Mouse (Mus musculus): ENCODE measurements at regions not wholly inside any gene's neighbourhood (a gene's known extent, or its start where the extent isn't known, plus 50 kb on each side); places are given as distances from the start of the nearest gene placed in this dataset.
A peak's percentile ranks its signal among the peaks of the same experiment; 100 is the strongest.

- H3K4me1 ChIP-seq (ENCODE audit: insufficient read depth, low read depth, low read length) = no peaks in the 10 kb centered on the region
- ATAC-seq (ENCODE audit: extremely low read depth, insufficient number of reproducible peaks, low FRiP score, poor library complexity, severe bottlenecking) (no peak), DNase-seq (ENCODE audit: low spot score) (no peak)
- no peak overlapping the region for H3K4me3 ChIP-seq (ENCODE audit: low read depth, low read length)
- H3K9me3 ChIP-seq (replicated peaks) = peaks cover 54% of the 10 kb centered on the region
- no peaks in the 10 kb centered on the region for H3K36me3 ChIP-seq (replicated peaks)
- H3K27me3 ChIP-seq (ENCODE audit: insufficient read depth, low read length) = no peaks in the 10 kb centered on the region
- TF ChIP-seq POLR2AphosphoS5 (IDR thresholded peaks at IDR 0.05; ENCODE audit: insufficient replicate concordance, low read depth, low read length) = no peak
- no peak for TF ChIP-seq TAL1 (conservative IDR thresholded peaks at IDR 0.05; ENCODE audit: low read depth, low read length)
- no peak for TF ChIP-seq GATA2 (IDR thresholded peaks at IDR 0.05; ENCODE audit: borderline replicate concordance, low read depth, low read length)
- peak; percentile 41 for TF ChIP-seq CTCF (IDR thresholded peaks at IDR 0.05; ENCODE audit: low read depth, low read length)
- TF ChIP-seq GATA1 (IDR thresholded peaks at IDR 0.05; ENCODE audit: borderline replicate concordance, low read length) = no peak
Measured at GRCm38 (mm10) chr7:37360171-37360570, 413.3 kb downstream of the Zfp536 start.

- no peaks in the 10 kb centered on the region for H3K36me3 ChIP-seq (replicated peaks)
- no peak for DNase-seq (ENCODE audit: low spot score)
- H3K4me1 ChIP-seq (ENCODE audit: insufficient read depth, low read depth, low read length) = no peaks in the 10 kb centered on the region
- H3K27me3 ChIP-seq (ENCODE audit: insufficient read depth, low read length) = no peaks in the 10 kb centered on the region
- H3K9me3 ChIP-seq (replicated peaks) = peaks cover 49% of the 10 kb centered on the region
- no peak overlapping the region for H3K4me3 ChIP-seq (ENCODE audit: low read depth, low read length)
- ATAC-seq (ENCODE audit: extremely low read depth, insufficient number of reproducible peaks, low FRiP score, poor library complexity, severe bottlenecking) = no peak
- no peak for TF ChIP-seq GATA1 (IDR thresholded peaks at IDR 0.05; ENCODE audit: borderline replicate concordance, low read length)
- TF ChIP-seq TAL1 (conservative IDR thresholded peaks at IDR 0.05; ENCODE audit: low read depth, low read length) = no peak
- TF ChIP-seq POLR2AphosphoS5 (IDR thresholded peaks at IDR 0.05; ENCODE audit: insufficient replicate concordance, low read depth, low read length) = no peak
- no peak for TF ChIP-seq GATA2 (IDR thresholded peaks at IDR 0.05; ENCODE audit: borderline replicate concordance, low read depth, low read length)
- no peak for TF ChIP-seq CTCF (IDR thresholded peaks at IDR 0.05; ENCODE audit: low read depth, low read length)
Measured at GRCm38 (mm10) chr7:37361802-37362441, 411.5 kb downstream of the Zfp536 start.

DNA sequence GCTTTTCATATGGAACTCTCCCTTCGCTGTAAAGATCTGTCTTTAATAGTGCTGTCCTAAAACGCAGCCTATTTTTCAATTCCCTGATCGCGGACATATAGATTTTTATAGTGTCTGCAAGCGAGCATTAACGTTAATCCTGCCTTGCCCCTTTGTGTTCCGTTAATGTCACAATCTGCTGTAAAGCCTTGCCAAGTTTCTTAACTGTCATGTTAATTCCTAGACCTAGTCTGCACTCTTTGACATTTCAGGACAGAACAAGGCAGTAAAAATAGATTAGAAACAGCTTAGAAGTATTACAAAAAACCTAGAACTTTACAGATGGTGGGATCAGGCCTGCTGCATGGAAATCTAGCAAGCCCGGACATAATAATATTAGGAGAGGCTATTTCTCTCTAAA is 410.6 kb downstream of the Zfp536 start:
- no peaks in the 10 kb centered on the region for H3K27me3 ChIP-seq (ENCODE audit: insufficient read depth, low read length)
- H3K4me1 ChIP-seq (ENCODE audit: insufficient read depth, low read depth, low read length) = no peaks in the 10 kb centered on the region
- no peak for DNase-seq (ENCODE audit: low spot score)
- peaks cover 49% of the 10 kb centered on the region for H3K9me3 ChIP-seq (replicated peaks)
- H3K4me3 ChIP-seq (ENCODE audit: low read depth, low read length) = no peak overlapping the region
- TF ChIP-seq POLR2AphosphoS5 (IDR thresholded peaks at IDR 0.05; ENCODE audit: insufficient replicate concordance, low read depth, low read length) (no peak), GATA1 (IDR thresholded peaks at IDR 0.05; ENCODE audit: borderline replicate concordance, low read length) (no peak), TAL1 (conservative IDR thresholded peaks at IDR 0.05; ENCODE audit: low read depth, low read length) (no peak), CTCF (IDR thresholded peaks at IDR 0.05; ENCODE audit: low read depth, low read length) (no peak), GATA2 (IDR thresholded peaks at IDR 0.05; ENCODE audit: borderline replicate concordance, low read depth, low read length) (no peak)
- ATAC-seq (ENCODE audit: extremely low read depth, insufficient number of reproducible peaks, low FRiP score, poor library complexity, severe bottlenecking) = no peak
- H3K36me3 ChIP-seq (replicated peaks) = no peaks in the 10 kb centered on the region

DNA sequence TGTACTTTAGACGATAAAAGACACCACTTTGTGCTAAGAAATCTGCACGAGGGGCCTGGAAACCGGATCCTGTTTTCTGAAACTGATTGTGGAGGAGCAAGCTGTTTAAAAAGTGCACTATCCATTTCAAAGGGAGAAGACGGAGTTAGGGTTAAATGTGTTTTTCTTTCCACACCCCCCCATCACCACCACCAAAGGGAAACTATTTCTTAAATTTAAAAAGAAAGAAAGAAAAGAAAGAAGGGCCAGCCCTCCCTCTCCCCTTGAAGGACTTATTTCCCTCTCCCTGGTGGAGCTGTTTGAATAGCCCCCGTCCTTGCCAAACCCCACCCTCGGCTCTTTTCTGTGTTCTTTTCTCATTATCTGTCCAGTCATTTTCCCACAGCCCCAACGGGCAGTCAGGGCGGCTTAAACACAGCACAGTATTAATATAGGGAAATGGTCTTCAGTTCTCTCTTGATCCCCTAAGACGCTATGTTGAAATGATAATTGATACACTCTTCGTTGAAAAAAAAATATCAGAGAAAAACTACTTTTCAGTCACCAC is 409.7 kb downstream of the Zfp536 start:
- TF ChIP-seq TAL1 (conservative IDR thresholded peaks at IDR 0.05; ENCODE audit: low read depth, low read length) (no peak), CTCF (IDR thresholded peaks at IDR 0.05; ENCODE audit: low read depth, low read length) (no peak), GATA1 (IDR thresholded peaks at IDR 0.05; ENCODE audit: borderline replicate concordance, low read length) (no peak), POLR2AphosphoS5 (IDR thresholded peaks at IDR 0.05; ENCODE audit: insufficient replicate concordance, low read depth, low read length) (no peak), GATA2 (IDR thresholded peaks at IDR 0.05; ENCODE audit: borderline replicate concordance, low read depth, low read length) (no peak)
- DNase-seq (ENCODE audit: low spot score) (no peak), ATAC-seq (ENCODE audit: extremely low read depth, insufficient number of reproducible peaks, low FRiP score, poor library complexity, severe bottlenecking) (no peak)
- H3K36me3 ChIP-seq (replicated peaks) = no peaks in the 10 kb centered on the region
- H3K27me3 ChIP-seq (ENCODE audit: insufficient read depth, low read length) = no peaks in the 10 kb centered on the region
- H3K9me3 ChIP-seq (replicated peaks) = peaks cover 49% of the 10 kb centered on the region
- no peaks in the 10 kb centered on the region for H3K4me1 ChIP-seq (ENCODE audit: insufficient read depth, low read depth, low read length)
- H3K4me3 ChIP-seq (ENCODE audit: low read depth, low read length) = no peak overlapping the region

DNA sequence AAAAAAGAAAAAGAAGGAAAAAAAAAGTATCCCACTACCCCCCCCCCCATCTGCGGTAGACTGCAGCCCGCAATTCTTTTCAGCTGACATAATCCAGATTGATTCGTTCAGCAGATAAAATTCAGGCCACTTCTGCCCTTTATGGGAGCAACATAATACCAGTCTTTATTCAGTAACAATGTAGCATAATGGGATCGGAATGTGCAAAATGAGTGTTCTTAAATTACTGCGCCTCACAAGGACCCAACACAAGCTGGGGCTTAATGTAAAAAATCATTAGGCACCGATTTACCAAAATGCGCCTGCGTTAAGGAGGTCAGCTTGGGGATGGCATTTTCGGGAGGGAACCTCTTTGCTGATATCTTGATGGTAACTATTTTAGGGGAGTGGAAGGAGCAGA is 409.2 kb downstream of the Zfp536 start:
- Histone ChIP-seq H3K9me3 (replicated peaks) (peaks cover 50% of the 10 kb centered on the region), H3K4me1 (ENCODE audit: insufficient read depth, low read depth, low read length) (no peaks in the 10 kb centered on the region), H3K4me3 (ENCODE audit: low read depth, low read length) (no peak overlapping the region), H3K27me3 (ENCODE audit: insufficient read depth, low read length) (no peaks in the 10 kb centered on the region), H3K36me3 (replicated peaks) (no peaks in the 10 kb centered on the region)
- TF ChIP-seq POLR2AphosphoS5 (IDR thresholded peaks at IDR 0.05; ENCODE audit: insufficient replicate concordance, low read depth, low read length) (no peak), TAL1 (conservative IDR thresholded peaks at IDR 0.05; ENCODE audit: low read depth, low read length) (no peak), GATA1 (IDR thresholded peaks at IDR 0.05; ENCODE audit: borderline replicate concordance, low read length) (no peak), CTCF (IDR thresholded peaks at IDR 0.05; ENCODE audit: low read depth, low read length) (no peak), GATA2 (IDR thresholded peaks at IDR 0.05; ENCODE audit: borderline replicate concordance, low read depth, low read length) (no peak)
- DNase-seq (ENCODE audit: low spot score) (no peak), ATAC-seq (ENCODE audit: extremely low read depth, insufficient number of reproducible peaks, low FRiP score, poor library complexity, severe bottlenecking) (no peak)

DNA sequence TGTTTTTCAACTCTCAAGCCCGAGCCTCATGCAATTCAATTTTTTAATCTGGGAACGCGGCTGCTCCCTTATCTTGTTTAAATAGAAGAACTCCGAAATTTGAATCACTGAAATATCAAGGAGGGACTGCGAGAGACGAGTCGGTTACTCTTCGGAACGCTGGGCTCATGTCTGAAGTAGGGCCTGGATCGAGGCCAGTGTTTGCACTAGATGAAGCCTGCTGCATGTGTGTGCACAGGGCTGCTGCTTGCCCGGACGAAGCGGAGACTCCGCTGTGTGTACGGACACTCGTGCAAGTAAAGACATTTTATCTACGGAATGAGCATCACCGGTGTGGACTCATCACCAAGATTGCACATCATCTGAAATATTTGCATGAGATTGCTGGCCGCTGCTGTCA is 407.4 kb downstream of the Zfp536 start:
- H3K27me3 ChIP-seq (ENCODE audit: insufficient read depth, low read length) = no peaks in the 10 kb centered on the region
- no peak for DNase-seq (ENCODE audit: low spot score)
- no peak for ATAC-seq (ENCODE audit: extremely low read depth, insufficient number of reproducible peaks, low FRiP score, poor library complexity, severe bottlenecking)
- H3K4me3 ChIP-seq (ENCODE audit: low read depth, low read length) = no peak overlapping the region
- H3K4me1 ChIP-seq (ENCODE audit: insufficient read depth, low read depth, low read length) = no peaks in the 10 kb centered on the region
- peaks cover 50% of the 10 kb centered on the region for H3K9me3 ChIP-seq (replicated peaks)
- no peaks in the 10 kb centered on the region for H3K36me3 ChIP-seq (replicated peaks)
- TF ChIP-seq GATA2 (IDR thresholded peaks at IDR 0.05; ENCODE audit: borderline replicate concordance, low read depth, low read length) (no peak), CTCF (IDR thresholded peaks at IDR 0.05; ENCODE audit: low read depth, low read length) (no peak), TAL1 (conservative IDR thresholded peaks at IDR 0.05; ENCODE audit: low read depth, low read length) (no peak)
